23 mouse cellular contexts compared by ENCODE assay signal in genomic region chr5:82715705-82716104, GRCm38 (mm10).
"Had no signal": no experiment of that assay in that cellular context is flagged by ENCODE, and none has a peak within 500 bp of the region (broad histone marks: within the 10 kb centered on the region; RNA-seq: fewer than 3 reads in every experiment).

No protein-coding gene starts in this region.

- H3K9me3 ChIP-seq: limb, embryonic 12.5 days; limb, embryonic 15.5 days; midbrain, embryonic 13.5 days; neural tube, embryonic 13.5 days had no signal

- H3K4me1 ChIP-seq: limb, embryonic 12.5 days; limb, embryonic 15.5 days; midbrain, embryonic 13.5 days; neural tube, embryonic 13.5 days had no signal

- H3K9ac ChIP-seq: limb, embryonic 12.5 days; limb, embryonic 15.5 days; liver, embryonic 14.5 days; liver, postnatal 0 days; lung, embryonic 14.5 days; midbrain, embryonic 13.5 days; neural tube, embryonic 13.5 days had no signal

- H3K36me3 ChIP-seq: limb, embryonic 12.5 days; limb, embryonic 15.5 days; midbrain, embryonic 13.5 days; neural tube, embryonic 13.5 days had no signal

- H3K27me3 ChIP-seq: limb, embryonic 12.5 days; limb, embryonic 15.5 days; midbrain, embryonic 13.5 days; neural tube, embryonic 13.5 days had no signal

- H3K27ac ChIP-seq: limb, embryonic 12.5 days; limb, embryonic 15.5 days; liver, embryonic 14.5 days; macrophage; midbrain, embryonic 13.5 days; neural tube, embryonic 13.5 days; stomach, postnatal 0 days had no signal

- H3K4me3 ChIP-seq: limb, embryonic 12.5 days; limb, embryonic 15.5 days; midbrain, embryonic 13.5 days; myocyte; neural tube, embryonic 13.5 days had no signal

- DNase-seq: kidney, adult 11 months; kidney, adult 8-10 months; kidney, postnatal 14 days; kidney, postnatal 4 days; left cerebral cortex, postnatal 4 days; liver, postnatal 0 days; lung, embryonic 14.5 days; right cerebral cortex, adult 18-20 months; right cerebral cortex, postnatal 14 days; right cerebral cortex, postnatal 4 days; thymus, adult 2 months; thymus, postnatal 14 days; thymus, postnatal 4 days had no signal

- H3K4me2 ChIP-seq: limb, embryonic 12.5 days; limb, embryonic 15.5 days; liver, embryonic 11.5 days; lung, embryonic 14.5 days; midbrain, embryonic 13.5 days; neural tube, embryonic 13.5 days had no signal

- ATAC-seq: liver, postnatal 0 days; lung, postnatal 0 days; midbrain, embryonic 13.5 days had no signal
